Mouse (Mus musculus) lung, adult 2 months (tissue): ENCODE data around the gene Bmi1.

ENCODE experiments used
- CTCF ChIP-seq: fragments of 200-500 bp; IDR thresholded peaks from 2 replicates; pipeline ENCODE4 v1.5.1; 2011; ENCODE audit warnings: mild to moderate bottlenecking, low read length, control low read depth; ENCODE audit not compliant: insufficient read depth
- POLR2A ChIP-seq: fragments of 200-500 bp; IDR thresholded peaks from 2 replicates; pipeline ENCODE4 v1.6.1; 2011; ENCODE audit warnings: low read depth, mild to moderate bottlenecking, control low read depth, low read length, borderline replicate concordance; ENCODE audit errors: extremely low read depth

GRCm38 (mm10) chr2:18731718-18732117 is 54.9 kb downstream of the Bmi1 start:
- TF ChIP-seq CTCF = no peak
- no peak for TF ChIP-seq POLR2A
